Mouse (Mus musculus) CH12.LX (cell line): ENCODE results near the gene Ddx55.
A peak's percentile ranks its signal among the peaks of the same experiment; 100 is the strongest.

Source experiments
- BHLHE40 ChIP-seq: IDR thresholded peaks from 2 replicates; pipeline ENCODE4 v1.6.1; 2011; ENCODE audit warnings: mild to moderate bottlenecking, low read depth, low read length, improper control_type of control experiment
- CTCF ChIP-seq, 2 experiments: IDR thresholded peaks in 1 of 2; conservative IDR thresholded peaks in 1 of 2; 2 replicates each; pipeline ENCODE4 v1.5.1; 2011 to 2012; ENCODE audit warnings: low read depth in 2 of 2, low read length in 2 of 2, improper control_type of control experiment in 1 of 2, inconsistent platforms in 1 of 2, mild to moderate bottlenecking in 1 of 2, moderate library complexity in 1 of 2
- EP300 ChIP-seq: IDR thresholded peaks from 2 replicates; pipeline ENCODE4 v1.6.1; 2011; ENCODE audit warnings: low read length, improper control_type of control experiment
- ETS1 ChIP-seq: conservative IDR thresholded peaks from 2 replicates; pipeline ENCODE4 v1.6.1; 2012; ENCODE audit warnings: low read depth, mild to moderate bottlenecking, inconsistent platforms, low read length, improper control_type of control experiment, moderate library complexity
- JUN ChIP-seq: IDR thresholded peaks from 2 replicates; pipeline ENCODE4 v1.6.1; 2011; ENCODE audit warnings: low read depth, mild to moderate bottlenecking, low read length, improper control_type of control experiment, moderate library complexity; ENCODE audit not compliant: insufficient read depth
- KAT2A ChIP-seq: IDR thresholded peaks from 2 replicates; pipeline ENCODE4 v1.6.1; 2012; ENCODE audit warnings: low read length, improper control_type of control experiment, inconsistent platforms; ENCODE audit not compliant: insufficient replicate concordance
- MAFK ChIP-seq: IDR thresholded peaks from 2 replicates; pipeline ENCODE4 v1.6.1; 2011; ENCODE audit warnings: low read length, improper control_type of control experiment; ENCODE audit not compliant: insufficient replicate concordance
- MYC ChIP-seq: IDR thresholded peaks from 2 replicates; pipeline ENCODE4 v1.6.1; 2011; ENCODE audit warnings: low read depth, mild to moderate bottlenecking, improper control_type of control experiment, low read length
- POLR2A ChIP-seq: IDR thresholded peaks from 2 replicates; pipeline ENCODE4 v1.6.1; 2011; ENCODE audit warnings: low read depth, mild to moderate bottlenecking, improper control_type of control experiment, low read length
- RAD21 ChIP-seq: IDR thresholded peaks from 2 replicates; pipeline ENCODE4 v1.6.1; 2011; ENCODE audit warnings: low read depth, mild to moderate bottlenecking, low read length, improper control_type of control experiment, moderate library complexity
- TCF12 ChIP-seq: IDR thresholded peaks from 2 replicates; pipeline ENCODE4 v1.6.1; 2014; ENCODE audit warnings: low read depth, mild to moderate bottlenecking, inconsistent platforms, low read length, improper control_type of control experiment

- TF ChIP-seq BHLHE40, result peak; percentile 98
- peak in 1 of 2 experiments; percentile 64; a peak in 2 of 4 replicates for TF ChIP-seq CTCF (conservative IDR thresholded peaks at IDR 0.05 in 1 of 2, IDR thresholded peaks at IDR 0.05 in 1 of 2; ENCODE audit: low read depth in 2 of 2, low read length in 2 of 2)
- TF ChIP-seq MAFK, result no peak
- TF ChIP-seq RAD21, result peak; percentile 27
- peak; percentile 97 for TF ChIP-seq TCF12
- peak; percentile 81 for TF ChIP-seq POLR2A
- TF ChIP-seq EP300, result no peak
- TF ChIP-seq KAT2A, result peak; percentile 88; the same call in 1 of the 2 replicates
- TF ChIP-seq MYC, result peak; percentile 93; the same call in 1 of the 2 replicates
- TF ChIP-seq JUN, result no peak
- TF ChIP-seq ETS1, result peak; percentile 65
These were observed at the start of gene Ddx55 for GRCm38 (mm10) chr5:124552558-124553307.
